Mouse (Mus musculus): ENCODE measurements around the gene Tns3. TPM values are rescaled to one million over a fixed set of nuclear protein-coding genes. Genes with fewer than 3 reads are reported as not detected.

The Tns3 gene
- total and polyA plus RNA-seq, 3 experiments = not detected

DNA sequence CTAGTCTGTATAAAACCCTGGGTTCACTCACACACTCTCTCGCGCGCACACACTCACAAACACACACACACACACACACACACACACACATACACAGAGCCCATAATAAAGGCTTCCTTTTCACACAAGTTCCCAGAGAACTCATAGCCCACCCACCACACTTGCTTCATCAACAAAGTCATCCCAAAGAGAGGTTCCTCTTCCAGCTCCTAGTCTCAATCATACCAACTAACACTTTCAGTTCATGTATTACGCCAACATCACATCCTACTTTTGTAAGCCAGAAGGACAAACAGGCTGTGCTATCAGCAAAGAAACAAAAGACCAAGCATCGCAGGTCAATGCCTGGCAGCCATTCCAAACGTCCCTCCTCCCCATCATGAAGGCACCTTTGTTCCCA is 89.8 kb downstream of the Tns3 start:
- Histone ChIP-seq H3K9ac (ENCODE audit: control insufficient read depth, low read depth, low read length, poor library complexity, severe bottlenecking) (no peak overlapping the region), H3K27me3 (ENCODE audit: control insufficient read depth in 1 of 2, insufficient read depth in 2 of 2, low read length in 2 of 2) (no peaks in the 10 kb centered on the region), H3K4me1 (ENCODE audit: control insufficient read depth in 1 of 2, insufficient read depth in 2 of 2, low read length in 2 of 2) (no peaks in the 10 kb centered on the region), H3K9me3 (replicated peaks; ENCODE audit: insufficient read depth, low read length) (no peaks in the 10 kb centered on the region), H3K4me3 (ENCODE audit: control insufficient read depth in 1 of 2, insufficient read depth in 1 of 2, low read depth in 2 of 2, low read length in 2 of 2) (no peak overlapping the region), H3K79me2 (ENCODE audit: control insufficient read depth, insufficient read depth, low read length, poor library complexity) (no peaks in the 10 kb centered on the region), H3K27ac (ENCODE audit: control insufficient read depth, low read depth, low read length) (no peak overlapping the region), H3K36me3 (ENCODE audit: control insufficient read depth in 1 of 2, insufficient read depth in 2 of 2, low read length in 2 of 2) (no peaks in the 10 kb centered on the region)
- TF ChIP-seq E2F4 (IDR thresholded peaks at IDR 0.05; ENCODE audit: borderline replicate concordance, low read depth, low read length) = no peak
- TF ChIP-seq ZKSCAN1 (IDR thresholded peaks at IDR 0.05; ENCODE audit: low read depth, low read length) = no peak
- TF ChIP-seq TAL1 (IDR thresholded peaks at IDR 0.05; ENCODE audit: low read length) = no peak
- no peak for TF ChIP-seq UBTF (IDR thresholded peaks at IDR 0.05; ENCODE audit: borderline replicate concordance, insufficient read depth, low read depth, low read length)
- TF ChIP-seq SIN3A (IDR thresholded peaks at IDR 0.05; ENCODE audit: low read length) = no peak
- TF ChIP-seq MYB (IDR thresholded peaks at IDR 0.05; ENCODE audit: low read depth, low read length) = no peak
- TF ChIP-seq CHD1 (IDR thresholded peaks at IDR 0.05; ENCODE audit: low read depth, low read length) = no peak
- no peak for DNase-seq (ENCODE audit: low read depth, low spot score)

DNA sequence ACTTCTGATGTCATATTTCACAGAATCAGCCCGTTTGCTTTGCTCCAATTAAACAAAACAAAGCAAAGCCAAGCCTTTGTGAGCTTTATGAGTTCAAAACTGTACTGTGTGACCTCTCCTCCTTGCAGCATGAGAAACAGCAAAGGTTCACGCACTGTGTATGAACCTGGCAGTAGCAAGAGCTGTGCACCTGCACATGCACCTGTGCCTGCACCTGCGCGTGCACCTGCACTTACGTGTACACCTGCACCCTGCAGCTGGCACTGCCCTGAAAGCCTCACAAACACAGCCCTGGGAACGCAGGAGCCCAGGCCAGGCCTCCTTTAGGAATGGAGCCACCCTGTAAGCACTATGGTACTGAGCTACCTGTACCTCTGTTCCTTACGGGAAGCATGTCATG is 91.6 kb downstream of the Tns3 start:
- no peaks in the 10 kb centered on the region for H3K36me3 ChIP-seq (ENCODE audit: control insufficient read depth in 1 of 2, insufficient read depth in 2 of 2, low read length in 2 of 2)
- no peak for DNase-seq (ENCODE audit: low read depth, low spot score)
- H3K79me2 ChIP-seq (ENCODE audit: control insufficient read depth, insufficient read depth, low read length, poor library complexity) = no peaks in the 10 kb centered on the region
- H3K9ac ChIP-seq (ENCODE audit: control insufficient read depth, low read depth, low read length, poor library complexity, severe bottlenecking) = no peak overlapping the region
- no peaks in the 10 kb centered on the region for H3K4me1 ChIP-seq (ENCODE audit: control insufficient read depth in 1 of 2, insufficient read depth in 2 of 2, low read length in 2 of 2)
- H3K27ac ChIP-seq (ENCODE audit: control insufficient read depth, low read depth, low read length) = no peak overlapping the region
- no peak overlapping the region for H3K4me3 ChIP-seq (ENCODE audit: control insufficient read depth in 1 of 2, insufficient read depth in 1 of 2, low read depth in 2 of 2, low read length in 2 of 2)
- TF ChIP-seq NELFE (IDR thresholded peaks at IDR 0.05; ENCODE audit: low read depth, low read length) (no peak), MAX (IDR thresholded peaks at IDR 0.05; ENCODE audit: low read length) (no peak), GABPA (IDR thresholded peaks at IDR 0.05; ENCODE audit: low read depth, low read length) (no peak), POLR2AphosphoS5 (IDR thresholded peaks at IDR 0.05; ENCODE audit: borderline replicate concordance, low read depth, low read length) (no peak), BHLHE40 (IDR thresholded peaks at IDR 0.05; ENCODE audit: borderline replicate concordance, low read depth, low read length) (no peak), RCOR1 (IDR thresholded peaks at IDR 0.05; ENCODE audit: low read depth, low read length) (no peak), USF2 (IDR thresholded peaks at IDR 0.05; ENCODE audit: borderline replicate concordance in 1 of 2, insufficient read depth in 1 of 2, low read depth in 1 of 2, low read length in 2 of 2) (no peak), EP300 (IDR thresholded peaks at IDR 0.05; ENCODE audit: low read depth in 1 of 2, low read length in 2 of 2) (no peak)
- no peaks in the 10 kb centered on the region for H3K9me3 ChIP-seq (replicated peaks; ENCODE audit: insufficient read depth, low read length)
- no peaks in the 10 kb centered on the region for H3K27me3 ChIP-seq (ENCODE audit: control insufficient read depth in 1 of 2, insufficient read depth in 2 of 2, low read length in 2 of 2)

Measured in MEL (cell line).